Mouse (Mus musculus) cortical plate, adult 2 months (tissue): ENCODE data around the gene Best2. TPM values are rescaled to one million over a fixed set of nuclear protein-coding genes. Genes with fewer than 3 reads are reported as not detected.
A peak's percentile ranks its signal among the peaks of the same experiment; 100 is the strongest.

Experiments used
- H3K27ac ChIP-seq: fragments of 200-500 bp; 2 replicates; pipeline ENCODE4 v1.5.1; 2012; ENCODE audit warnings: low read length, control low read depth, inconsistent platforms; ENCODE audit not compliant: insufficient read depth
- H3K4me1 ChIP-seq: fragments of 200-500 bp; 2 replicates; pipeline ENCODE4 v1.6.1; 2011; ENCODE audit warnings: low read length; ENCODE audit not compliant: control insufficient read depth, insufficient read depth
- H3K4me3 ChIP-seq: fragments of 200-500 bp; 2 replicates; pipeline ENCODE4 v1.5.1; 2011; ENCODE audit warnings: mild to moderate bottlenecking, low read length, control low read depth; ENCODE audit not compliant: insufficient read depth
- CTCF ChIP-seq: fragments of 200-500 bp; IDR thresholded peaks from 2 replicates; pipeline ENCODE4 v1.5.1; 2011; ENCODE audit warnings: mild to moderate bottlenecking, control low read depth, low read length; ENCODE audit not compliant: insufficient read depth; ENCODE audit errors: extremely low read depth
- POLR2A ChIP-seq: fragments of 200-500 bp; IDR thresholded peaks from 2 replicates; pipeline ENCODE4 v1.6.1; 2011; ENCODE audit warnings: mild to moderate bottlenecking, low read length, control low read depth; ENCODE audit not compliant: insufficient read depth; ENCODE audit errors: extremely low read depth
- polyA plus RNA-seq: library from polyadenylated mRNA; depleted of rRNA; stranded (reverse); fragments of >200 nt; gene quantifications from 2 replicates; pipeline ENCODE4 v1.2.3, GENCODE M21; 2012

Best2 gene
- polyA plus RNA-seq, 1 experiment = not detected

GRCm38 (mm10) chr8:84996978-84997377 is 17.4 kb downstream of the Best2 start:
- no peak overlapping the region for H3K4me3 ChIP-seq
- TF ChIP-seq CTCF = no peak
- no peak for TF ChIP-seq POLR2A
- H3K27ac ChIP-seq = no peak overlapping the region
- no peaks in the 10 kb centered on the region for H3K4me1 ChIP-seq

DNA sequence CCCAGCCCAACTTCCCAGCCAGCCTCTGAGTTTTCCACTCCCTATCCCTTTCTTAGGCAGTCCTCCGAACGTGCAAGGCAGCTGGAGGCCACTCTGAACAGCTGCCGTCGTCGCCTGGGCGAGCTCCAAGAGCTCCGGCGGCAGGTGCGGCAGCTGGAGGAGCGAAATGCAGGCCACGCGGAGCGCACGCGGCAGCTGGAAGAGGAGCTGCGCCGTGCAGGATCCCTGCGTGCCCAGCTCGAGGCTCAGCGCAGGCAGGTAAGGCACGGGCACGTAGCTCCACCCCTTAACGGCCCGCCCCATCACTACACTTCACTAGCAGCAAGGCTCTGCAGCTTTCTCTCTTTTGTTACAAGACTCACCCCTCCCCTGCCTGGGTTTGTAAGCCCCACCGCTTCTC is 18.7 kb downstream of the Best2 start:
- Histone ChIP-seq H3K27ac (no peak overlapping the region), H3K4me1 (0 out of 2 replicates have a peak, but pooled peaks cover 2% of the 10 kb centered on the region), H3K4me3 (no peak overlapping the region)
- TF ChIP-seq POLR2A (no peak), CTCF (no peak)

DNA sequence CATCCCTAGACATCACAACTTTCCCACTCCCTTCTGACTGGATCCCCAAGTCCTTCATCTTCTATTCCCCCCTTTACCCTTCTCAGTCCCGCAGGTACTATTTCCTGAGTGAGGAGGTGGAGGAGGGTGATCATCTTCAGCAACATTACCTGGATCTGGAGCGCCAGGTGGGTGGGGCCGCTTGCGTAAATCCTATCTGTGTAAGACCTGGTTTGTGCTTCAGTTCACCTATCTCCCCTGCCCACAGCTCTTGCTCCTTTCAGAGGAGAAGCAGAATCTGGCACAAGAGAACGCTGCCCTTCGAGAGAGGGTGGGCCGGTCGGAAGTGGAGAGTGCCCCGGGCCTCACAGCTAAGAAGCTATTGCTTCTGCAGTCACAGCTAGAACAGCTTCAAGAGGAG is 20.0 kb downstream of the Best2 start:
- no peak overlapping the region for H3K27ac ChIP-seq
- TF ChIP-seq CTCF = no peak
- no peak for TF ChIP-seq POLR2A
- H3K4me3 ChIP-seq = no peak overlapping the region
- H3K4me1 ChIP-seq = 0 out of 2 replicates have a peak, but pooled peaks cover 2% of the 10 kb centered on the region

DNA sequence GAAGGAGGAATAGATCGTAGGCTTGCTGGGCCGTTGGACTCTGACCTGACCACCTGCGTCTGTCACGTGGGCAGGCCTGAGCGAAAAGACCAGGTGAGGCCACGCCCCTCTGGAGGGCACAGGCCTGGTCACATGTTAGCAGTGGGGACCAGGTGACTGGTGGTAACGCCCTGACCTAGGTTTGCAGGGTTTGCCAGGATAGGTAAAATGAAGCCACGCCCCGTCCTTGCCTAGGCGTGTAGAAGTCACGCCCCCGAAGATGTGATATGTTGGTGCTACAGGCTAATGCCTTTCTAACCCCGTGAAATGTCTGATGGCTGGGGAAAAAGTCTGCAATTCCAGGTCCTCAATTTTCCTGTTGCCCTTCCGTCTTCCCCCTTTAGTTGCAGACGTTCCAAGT is 23.5 kb downstream of the Best2 start:
- TF ChIP-seq CTCF (no peak), POLR2A (no peak)
- Histone ChIP-seq H3K4me3 (peak overlapping the region; percentile 43), H3K27ac (no peak overlapping the region), H3K4me1 (peaks cover 6% of the 10 kb centered on the region; the same call in 1 of the 2 replicates)

DNA sequence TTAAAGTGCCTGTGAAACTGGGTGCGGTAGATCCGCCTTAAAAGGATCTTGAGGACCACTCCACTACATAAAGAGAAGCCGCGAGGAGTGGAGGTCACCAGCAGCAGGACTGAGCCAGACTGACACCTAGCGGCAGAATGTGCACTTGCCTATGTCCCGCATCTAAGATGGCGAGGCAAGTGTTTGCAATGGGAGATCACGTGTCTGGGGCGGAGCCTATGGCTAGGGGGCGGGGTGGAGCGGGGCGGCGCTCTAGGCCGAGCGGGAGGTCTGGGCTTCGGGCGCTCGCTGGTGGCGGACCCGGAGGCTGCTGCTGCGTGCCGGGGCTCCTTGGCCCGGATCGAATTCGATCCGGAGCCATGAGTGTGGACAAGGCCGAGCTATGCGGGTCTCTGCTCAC is 24.0 kb downstream of the Best2 start, which contains the start of gene Hook2:
Gene Hook2 (plus strand): TSS at position 255 of the 400 bp plus-strand sequence.
- TF ChIP-seq CTCF = peak; percentile 94
- peak; percentile 85; the same call in 1 of the 2 replicates for TF ChIP-seq POLR2A
- Histone ChIP-seq H3K4me1 (peaks cover 6% of the 10 kb centered on the region; the same call in 1 of the 2 replicates), H3K4me3 (peak within 1 kb of the TSS; percentile 43), H3K27ac (peak within 1 kb of the TSS; percentile 32)

GRCm38 (mm10) chr8:84989810-84990209 is 24.5 kb downstream of the Best2 start:
- peaks cover 7% of the 10 kb centered on the region; the same call in 1 of the 2 replicates for H3K4me1 ChIP-seq
- peak overlapping the region; percentile 43 for H3K4me3 ChIP-seq
- H3K27ac ChIP-seq = peak overlapping the region; percentile 32
- TF ChIP-seq POLR2A (no peak), CTCF (peak; percentile 66)

- Histone ChIP-seq H3K4me1 (peaks cover 7% of the 10 kb centered on the region; the same call in 1 of the 2 replicates), H3K4me3 (no peak overlapping the region; the same call in 1 of the 2 replicates), H3K27ac (no peak overlapping the region)
- TF ChIP-seq CTCF (no peak), POLR2A (no peak)
Observed at GRCm38 (mm10) chr8:84989311-84989731, 25.0 kb downstream of the Best2 start.

- no peak for TF ChIP-seq CTCF
- no peak for TF ChIP-seq POLR2A
Observed at GRCm38 (mm10) chr8:84987903-84988302, 26.4 kb downstream of the Best2 start.

GRCm38 (mm10) chr8:84987388-84987787 is 26.9 kb downstream of the Best2 start:
- Histone ChIP-seq H3K4me3 (no peak overlapping the region), H3K27ac (no peak overlapping the region), H3K4me1 (peaks cover 7% of the 10 kb centered on the region; the same call in 1 of the 2 replicates)
- TF ChIP-seq POLR2A (no peak), CTCF (no peak)

More at GRCm38 (mm10) chr8:84987903-84988302, 26.4 kb downstream of the Best2 start:
- Histone ChIP-seq H3K27ac (no peak overlapping the region), H3K4me1 (peaks cover 7% of the 10 kb centered on the region; the same call in 1 of the 2 replicates), H3K4me3 (no peak overlapping the region)

- Histone ChIP-seq H3K4me3 (peak overlapping the region; percentile 55; the same call in 1 of the 2 replicates), H3K4me1 (peaks cover 7% of the 10 kb centered on the region; the same call in 1 of the 2 replicates), H3K27ac (peak overlapping the region; percentile 62)
- TF ChIP-seq CTCF (no peak), POLR2A (no peak)
Observed at GRCm38 (mm10) chr8:84986379-84986945, 27.9 kb downstream of the Best2 start.
